Mouse (Mus musculus): ENCODE measurements at regions not wholly inside any gene's neighbourhood (a gene's known extent, or its start where the extent isn't known, plus 50 kb on each side); places are given as distances from the start of the nearest gene placed in this dataset.

DNA sequence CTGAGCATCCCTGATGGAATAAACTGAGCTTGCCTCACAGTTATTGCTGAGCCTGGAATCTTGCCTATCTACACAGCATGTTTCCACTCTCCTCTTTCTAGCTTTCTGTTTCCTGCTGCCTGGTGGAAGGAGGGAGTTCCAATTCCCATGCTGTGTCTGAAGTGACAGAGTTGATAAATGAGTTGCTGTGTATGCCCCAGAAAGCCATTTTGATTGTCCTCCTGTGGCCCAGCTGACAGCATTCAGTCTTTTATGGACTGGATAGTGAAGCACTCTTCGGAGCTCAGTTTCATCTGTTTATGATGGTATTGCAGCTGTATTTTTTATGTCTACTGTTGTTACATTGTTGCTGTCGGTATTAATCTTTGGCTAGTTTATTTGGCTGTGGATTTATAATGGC, 398.0 kb upstream of the Fat3 start:
- H3K27me3 ChIP-seq (ENCODE audit: control insufficient read depth in 1 of 2, insufficient read depth in 2 of 2, low read length in 2 of 2): no peaks in the 10 kb centered on the region
- H3K79me2 ChIP-seq (ENCODE audit: control insufficient read depth, insufficient read depth, low read length, poor library complexity): no peaks in the 10 kb centered on the region
- H3K27ac ChIP-seq (ENCODE audit: control insufficient read depth, low read depth, low read length): no peak overlapping the region
- H3K9me3 ChIP-seq (replicated peaks; ENCODE audit: insufficient read depth, low read length): no peaks in the 10 kb centered on the region
- no peak overlapping the region for H3K4me3 ChIP-seq (ENCODE audit: control insufficient read depth in 1 of 2, insufficient read depth in 1 of 2, low read depth in 2 of 2, low read length in 2 of 2)
- TF ChIP-seq POLR2AphosphoS2 (IDR thresholded peaks at IDR 0.05; ENCODE audit: low read length): no peak
- TF ChIP-seq ELF1 (IDR thresholded peaks at IDR 0.05; ENCODE audit: low read depth, low read length): no peak
- TF ChIP-seq TBP (IDR thresholded peaks at IDR 0.05; ENCODE audit: low read depth, low read length): no peak
- no peak for TF ChIP-seq RCOR1 (IDR thresholded peaks at IDR 0.05; ENCODE audit: low read depth, low read length)
- TF ChIP-seq HCFC1 (IDR thresholded peaks at IDR 0.05; ENCODE audit: low read depth, low read length): no peak
- TF ChIP-seq MEF2A (IDR thresholded peaks at IDR 0.05; ENCODE audit: extremely low read depth, insufficient replicate concordance, low read depth, low read length, poor library complexity, severe bottlenecking): no peak
- no peak for TF ChIP-seq MXI1 (IDR thresholded peaks at IDR 0.05; ENCODE audit: low read depth, low read length)
- no peak for TF ChIP-seq ZKSCAN1 (IDR thresholded peaks at IDR 0.05; ENCODE audit: low read depth, low read length)
- no peak for TF ChIP-seq NELFE (IDR thresholded peaks at IDR 0.05; ENCODE audit: low read depth, low read length)
- no peak for TF ChIP-seq EP300 (IDR thresholded peaks at IDR 0.05; ENCODE audit: low read depth in 1 of 2, low read length in 2 of 2)
- TF ChIP-seq TCF12 (IDR thresholded peaks at IDR 0.05; ENCODE audit: low read depth, low read length): no peak
- no peak for TF ChIP-seq NRF1 (IDR thresholded peaks at IDR 0.05; ENCODE audit: insufficient read depth, low read depth, low read length, poor library complexity, severe bottlenecking)
- TF ChIP-seq MAZ (IDR thresholded peaks at IDR 0.05; ENCODE audit: low read depth, low read length): no peak
- TF ChIP-seq USF1 (IDR thresholded peaks at IDR 0.05; ENCODE audit: low read depth, low read length): no peak
- TF ChIP-seq ZMIZ1 (IDR thresholded peaks at IDR 0.05; ENCODE audit: low read depth, low read length): no peak
- TF ChIP-seq ETS1 (IDR thresholded peaks at IDR 0.05; ENCODE audit: low read depth, low read length): no peak
- TF ChIP-seq CHD2 (IDR thresholded peaks at IDR 0.05; ENCODE audit: low read length): no peak
- no peak for TF ChIP-seq E2F4 (IDR thresholded peaks at IDR 0.05; ENCODE audit: borderline replicate concordance, low read depth, low read length)
- TF ChIP-seq MAFK (IDR thresholded peaks at IDR 0.05; ENCODE audit: borderline replicate concordance, low read depth, low read length): no peak
- TF ChIP-seq MYB (IDR thresholded peaks at IDR 0.05; ENCODE audit: low read depth, low read length): no peak
- no peaks in the 10 kb centered on the region for H3K36me3 ChIP-seq (ENCODE audit: control insufficient read depth in 1 of 2, insufficient read depth in 2 of 2, low read length in 2 of 2)
- DNase-seq (ENCODE audit: low read depth, low spot score): no peak
- no peak overlapping the region for H3K9ac ChIP-seq (ENCODE audit: control insufficient read depth, low read depth, low read length, poor library complexity, severe bottlenecking)
- no peaks in the 10 kb centered on the region for H3K4me1 ChIP-seq (ENCODE audit: control insufficient read depth in 1 of 2, insufficient read depth in 2 of 2, low read length in 2 of 2)

DNA sequence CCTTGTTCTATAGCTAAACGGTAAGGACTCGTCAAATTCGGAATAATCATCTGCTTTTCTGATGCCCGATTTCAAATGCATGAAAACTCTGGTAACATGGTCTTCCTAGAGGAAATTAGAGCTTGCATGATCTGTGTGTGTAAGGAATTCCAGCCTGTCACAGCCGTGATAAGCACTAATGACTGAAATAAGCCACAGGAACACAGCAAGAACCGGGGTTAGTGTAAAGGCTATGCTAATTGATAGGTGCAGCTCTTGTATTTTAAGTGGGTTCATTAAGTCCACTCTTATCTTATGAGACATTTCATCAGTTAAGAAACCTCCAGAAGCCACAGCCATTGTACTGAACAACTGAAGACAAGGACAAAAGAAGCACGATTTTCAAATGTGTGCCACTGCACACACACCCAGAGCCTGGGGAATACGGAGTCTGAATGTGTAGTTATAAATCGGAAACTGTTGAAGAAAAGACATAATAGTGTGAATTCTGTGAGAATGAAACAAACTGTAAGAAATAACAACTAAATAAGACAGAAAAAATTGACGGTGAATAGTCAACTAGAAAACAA, 351.5 kb upstream of the Fat3 start:
- Histone ChIP-seq H3K4me3 (ENCODE audit: control insufficient read depth in 1 of 2, insufficient read depth in 1 of 2, low read depth in 2 of 2, low read length in 2 of 2) (no peak overlapping the region), H3K27ac (ENCODE audit: control insufficient read depth, low read depth, low read length) (no peak overlapping the region), H3K4me1 (ENCODE audit: control insufficient read depth in 1 of 2, insufficient read depth in 2 of 2, low read length in 2 of 2) (no peaks in the 10 kb centered on the region), H3K36me3 (ENCODE audit: control insufficient read depth in 1 of 2, insufficient read depth in 2 of 2, low read length in 2 of 2) (no peaks in the 10 kb centered on the region), H3K79me2 (ENCODE audit: control insufficient read depth, insufficient read depth, low read length, poor library complexity) (no peaks in the 10 kb centered on the region), H3K9ac (ENCODE audit: control insufficient read depth, low read depth, low read length, poor library complexity, severe bottlenecking) (no peak overlapping the region), H3K27me3 (ENCODE audit: control insufficient read depth in 1 of 2, insufficient read depth in 2 of 2, low read length in 2 of 2) (no peaks in the 10 kb centered on the region), H3K9me3 (replicated peaks; ENCODE audit: insufficient read depth, low read length) (no peaks in the 10 kb centered on the region)
- TF ChIP-seq POLR2AphosphoS5 (IDR thresholded peaks at IDR 0.05; ENCODE audit: borderline replicate concordance, low read depth, low read length) (no peak), MEF2A (IDR thresholded peaks at IDR 0.05; ENCODE audit: extremely low read depth, insufficient replicate concordance, low read depth, low read length, poor library complexity, severe bottlenecking) (no peak), ZKSCAN1 (IDR thresholded peaks at IDR 0.05; ENCODE audit: low read depth, low read length) (no peak), CTCF (IDR thresholded peaks at IDR 0.05 in 2 of 3, conservative IDR thresholded peaks at IDR 0.05 in 1 of 3; ENCODE audit: control insufficient read depth in 1 of 3, insufficient read depth in 1 of 3, low read depth in 2 of 3, low read length in 3 of 3, poor library complexity in 1 of 3, severe bottlenecking in 1 of 3) (no peak), MYB (IDR thresholded peaks at IDR 0.05; ENCODE audit: low read depth, low read length) (no peak), USF2 (IDR thresholded peaks at IDR 0.05; ENCODE audit: borderline replicate concordance in 1 of 2, insufficient read depth in 1 of 2, low read depth in 1 of 2, low read length in 2 of 2) (no peak), ZNF384 (IDR thresholded peaks at IDR 0.05; ENCODE audit: low read depth, low read length) (no peak), RCOR1 (IDR thresholded peaks at IDR 0.05; ENCODE audit: low read depth, low read length) (no peak), EP300 (IDR thresholded peaks at IDR 0.05; ENCODE audit: low read depth in 1 of 2, low read length in 2 of 2) (no peak), ZMIZ1 (IDR thresholded peaks at IDR 0.05; ENCODE audit: low read depth, low read length) (no peak), TCF12 (IDR thresholded peaks at IDR 0.05; ENCODE audit: low read depth, low read length) (no peak), MYC (IDR thresholded peaks at IDR 0.05; ENCODE audit: low read depth, low read length) (no peak), BHLHE40 (IDR thresholded peaks at IDR 0.05; ENCODE audit: borderline replicate concordance, low read depth, low read length) (no peak), KAT2A (conservative IDR thresholded peaks at IDR 0.05; ENCODE audit: low read depth, low read length) (no peak)
- DNase-seq (ENCODE audit: low read depth, low spot score): no peak
